Mouse (Mus musculus) E14TG2a.4 (cell line): ENCODE measurements around the gene Smad6.

ENCODE experiments used
- CTCF ChIP-seq: conservative IDR thresholded peaks from 2 replicates; pipeline ENCODE4 v1.5.1; 2014; ENCODE audit warnings: low read length
- POU5F1 ChIP-seq: IDR thresholded peaks from 2 replicates; pipeline ENCODE4 v1.6.1; 2014; ENCODE audit warnings: low read length, borderline replicate concordance

DNA sequence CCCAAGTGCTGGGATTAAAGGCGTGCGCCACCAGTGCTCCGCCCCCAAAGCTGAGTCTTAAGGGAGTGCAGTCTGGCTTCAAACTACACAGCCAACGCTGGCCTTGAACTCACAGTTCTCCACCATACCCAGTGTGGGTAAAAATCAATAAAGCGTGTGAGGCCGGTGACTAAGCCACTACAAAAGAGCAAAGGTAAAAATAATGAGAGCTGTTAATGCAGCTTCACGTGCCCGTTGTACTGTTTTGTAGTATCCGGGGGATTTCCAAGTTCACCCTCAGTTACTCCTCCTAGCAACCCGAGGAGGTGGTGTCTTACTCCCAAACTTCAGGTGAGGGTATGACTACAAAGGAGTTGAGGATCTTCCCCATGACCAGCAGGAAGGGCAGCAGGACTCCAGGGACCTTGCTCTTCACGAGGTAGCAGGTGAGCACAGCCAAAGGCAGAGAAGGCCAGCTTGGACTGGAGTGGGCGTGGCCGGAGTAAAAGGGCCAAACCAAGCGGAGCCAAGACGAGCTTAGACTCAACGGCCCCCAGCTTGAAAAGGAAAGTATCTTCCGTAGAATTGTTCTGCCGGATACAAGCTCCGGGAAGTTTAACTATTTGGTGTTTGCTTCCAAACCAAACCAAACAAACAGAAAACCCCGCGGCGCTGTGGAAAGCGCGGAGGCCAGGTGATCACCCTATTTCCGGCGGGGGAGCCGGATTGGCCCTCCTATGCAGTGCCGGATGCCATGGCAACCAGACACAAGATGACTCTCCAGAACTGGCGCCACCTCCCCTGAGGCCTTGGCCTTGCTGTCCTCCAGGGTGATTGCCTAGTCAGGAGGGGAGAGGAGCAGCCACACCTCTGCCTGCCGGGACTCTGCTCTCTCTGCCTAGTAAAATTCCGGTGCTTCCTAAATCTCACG lies 27.9 kb upstream of the Smad6 start:
- TF ChIP-seq CTCF: no peak
- no peak for TF ChIP-seq POU5F1
